Mouse (Mus musculus) c-Kit-negative CD71-positive TER-119-positive erythroid progenitor cells, embryonic 14.5 days (primary cell): ENCODE measurements around the gene Wwp2.

Experiments used
- DNase-seq: peaks from one replicate; pipeline ENCODE4 v3.0.0-alpha.2; 2013; ENCODE audit warnings: low read depth, low spot score

Gene Wwp2

GRCm38 (mm10) chr8:107435962-107436831 lies at the start of gene Wwp2:
Gene Wwp2 (plus strand): TSS chr8:107436365.
- DNase-seq, result peak; percentile 60

DNA sequence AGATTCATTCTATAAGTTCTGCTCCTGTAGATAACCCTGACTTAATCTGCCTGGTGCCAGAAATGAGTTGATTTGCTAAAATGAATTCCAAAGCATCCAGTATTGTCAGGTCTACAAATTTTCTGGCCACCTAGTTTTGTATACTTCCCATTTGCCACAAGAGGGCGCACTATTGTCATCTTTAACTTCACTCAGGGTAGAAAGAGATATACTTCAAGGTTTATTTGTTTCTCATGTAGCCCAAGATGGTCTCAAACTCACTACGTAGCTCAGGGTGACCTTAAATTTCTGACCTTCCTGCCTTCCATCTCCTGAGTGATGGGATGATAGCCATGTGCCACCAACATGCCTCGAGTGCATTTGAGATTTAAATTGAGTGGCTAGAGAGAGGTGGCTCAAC lies 49.5 kb upstream of the Wwp2 start:
- peak; percentile 66 for DNase-seq

GRCm38 (mm10) chr8:107387861-107388260 lies 48.3 kb upstream of the Wwp2 start:
- DNase-seq, result no peak

GRCm38 (mm10) chr8:107389557-107389956 lies 46.6 kb upstream of the Wwp2 start:
- no peak for DNase-seq

DNA sequence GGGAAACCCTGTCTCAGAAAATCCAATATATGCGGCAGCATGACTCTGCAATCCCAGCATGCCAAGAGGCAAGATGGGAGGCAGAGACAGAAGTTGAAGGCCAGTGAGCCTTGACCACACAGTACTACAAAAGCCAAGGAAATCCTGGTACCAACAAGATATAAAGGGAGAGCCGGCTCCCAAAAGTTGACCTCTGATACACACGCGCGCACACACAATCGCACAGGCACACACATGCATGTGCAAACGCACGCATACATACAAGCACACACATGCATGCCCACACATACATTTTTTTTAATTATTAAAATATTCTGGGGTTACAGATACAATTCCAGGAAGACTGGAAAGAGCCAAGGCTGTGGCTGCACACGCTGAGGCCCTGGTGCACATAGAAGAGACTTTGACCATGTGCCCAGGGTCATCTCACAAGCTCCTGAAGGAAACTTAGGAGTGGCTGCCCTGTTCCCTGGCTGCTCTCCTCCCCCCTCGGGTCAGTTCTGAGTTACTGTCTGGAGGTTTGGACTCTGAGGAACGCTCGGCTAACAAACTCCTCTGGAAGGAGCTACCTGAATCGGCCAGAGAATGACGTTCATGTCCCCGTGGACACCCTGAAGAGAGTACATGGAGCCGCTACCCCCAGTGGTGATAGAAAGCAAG lies 45.6 kb upstream of the Wwp2 start:
- DNase-seq, result no peak

GRCm38 (mm10) chr8:107391136-107391516 lies 45.0 kb upstream of the Wwp2 start:
- DNase-seq, result no peak

DNA sequence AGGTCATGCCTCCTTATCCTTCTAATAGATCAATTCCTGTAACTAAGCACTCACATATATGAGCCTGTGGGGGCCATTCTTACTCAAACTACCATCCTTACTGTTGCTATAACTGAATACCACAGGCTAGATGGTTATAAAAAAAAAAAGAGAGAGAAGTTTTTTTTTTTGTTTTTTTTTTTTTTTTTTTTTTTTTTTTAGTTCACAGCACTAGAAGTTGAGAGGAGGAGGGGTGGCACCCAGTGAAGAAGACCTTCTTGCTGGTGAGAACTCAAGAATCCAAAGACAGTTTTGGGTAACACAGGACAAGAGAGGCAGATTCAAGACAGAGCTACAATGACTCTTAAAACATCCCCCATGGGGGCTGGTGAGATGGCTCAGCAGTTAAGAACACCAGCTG lies 40.8 kb upstream of the Wwp2 start:
- no peak for DNase-seq

GRCm38 (mm10) chr8:107396106-107396670 lies 40.0 kb upstream of the Wwp2 start:
- no peak for DNase-seq

GRCm38 (mm10) chr8:107397665-107398064 lies 38.5 kb upstream of the Wwp2 start:
- DNase-seq, result no peak

- no peak for DNase-seq
Observed at GRCm38 (mm10) chr8:107399495-107399894, 36.7 kb upstream of the Wwp2 start.

DNA sequence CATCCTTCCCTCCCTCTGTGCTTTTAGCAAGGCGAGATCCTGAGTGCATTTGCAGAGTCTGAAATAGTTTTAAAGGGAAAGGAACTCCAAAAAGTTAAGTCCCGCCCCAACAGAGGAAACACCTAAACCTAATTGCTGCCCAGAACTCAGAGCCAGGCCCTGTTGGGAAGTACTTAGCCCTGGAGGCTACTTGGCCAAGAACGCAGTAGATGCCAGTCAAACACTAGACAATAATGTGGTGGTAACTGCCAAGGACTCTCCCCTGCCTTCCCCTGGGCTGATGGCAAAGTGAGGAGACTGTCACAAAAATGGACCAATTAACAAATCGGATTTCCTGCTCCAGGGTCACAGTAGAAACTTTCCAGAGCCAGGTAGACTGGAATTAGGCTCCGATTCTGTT lies 34.3 kb upstream of the Wwp2 start:
- DNase-seq, result no peak

- peak; percentile 92 for DNase-seq
Observed at GRCm38 (mm10) chr8:107403038-107403781, 33.0 kb upstream of the Wwp2 start, which contains the start of gene Nqo1. Gene Nqo1 (minus strand): TSS chr8:107403206.

GRCm38 (mm10) chr8:107404057-107404456 lies 32.1 kb upstream of the Wwp2 start:
- DNase-seq, result peak; percentile 48

GRCm38 (mm10) chr8:107405935-107406334 lies 30.2 kb upstream of the Wwp2 start:
- DNase-seq, result no peak

DNA sequence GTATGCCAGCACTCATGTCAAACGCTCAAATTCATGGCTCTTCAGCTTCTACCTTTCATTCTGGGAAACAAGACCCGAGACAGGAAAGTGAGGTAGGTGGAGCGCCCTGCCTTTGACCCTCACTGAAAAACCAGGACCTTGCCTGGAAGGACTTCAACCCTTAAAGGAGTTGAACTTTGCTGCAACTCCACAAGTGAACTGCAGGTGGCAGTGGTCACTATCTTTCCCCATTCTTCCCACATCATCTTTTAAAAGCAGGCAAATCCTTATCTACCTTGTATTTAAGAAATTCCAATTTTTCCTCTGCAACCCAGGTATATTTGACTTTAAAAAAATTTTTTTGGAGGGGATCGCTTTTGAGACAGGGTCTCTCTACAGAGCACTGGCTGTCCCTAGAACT lies 24.8 kb upstream of the Wwp2 start:
- no peak for DNase-seq

DNA sequence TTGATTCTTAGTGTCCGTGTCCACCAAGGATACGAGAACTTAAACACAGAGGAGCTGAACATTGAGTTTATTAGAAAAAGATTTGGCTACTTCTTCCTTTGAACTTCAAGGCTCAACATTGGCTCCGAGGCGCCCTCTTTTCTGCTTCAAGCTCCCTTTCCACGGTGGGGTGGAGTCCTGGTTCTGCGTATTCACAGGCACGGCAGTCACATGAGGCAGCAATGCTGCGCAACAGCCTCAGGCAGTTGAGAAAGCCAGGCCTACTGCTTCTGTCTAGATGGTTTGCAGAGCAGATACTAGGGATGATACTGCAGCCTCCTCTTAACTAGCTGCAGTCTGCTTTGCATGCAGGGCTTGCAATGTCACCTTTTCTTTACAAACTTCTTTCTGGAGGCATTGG lies 23.6 kb upstream of the Wwp2 start:
- DNase-seq, result no peak

DNA sequence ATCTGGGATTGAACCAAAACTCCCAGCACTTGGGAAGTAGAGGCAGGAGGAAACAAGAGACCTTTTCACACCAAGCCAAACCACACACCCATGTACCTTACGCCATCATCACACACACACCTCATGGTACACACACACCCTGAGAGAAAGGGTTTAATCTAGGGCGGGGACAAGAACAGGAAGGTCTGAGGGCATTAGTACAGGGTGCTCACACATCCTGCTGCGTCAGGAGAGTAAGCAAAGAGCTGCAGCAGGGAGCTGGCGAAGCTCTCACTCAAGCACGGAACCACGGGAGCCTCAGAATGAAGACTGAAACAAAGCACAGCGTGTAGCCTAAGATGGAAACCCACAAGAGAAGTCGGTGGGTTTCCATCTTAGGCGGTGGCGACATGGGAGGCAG lies 22.3 kb upstream of the Wwp2 start:
- DNase-seq, result no peak

DNA sequence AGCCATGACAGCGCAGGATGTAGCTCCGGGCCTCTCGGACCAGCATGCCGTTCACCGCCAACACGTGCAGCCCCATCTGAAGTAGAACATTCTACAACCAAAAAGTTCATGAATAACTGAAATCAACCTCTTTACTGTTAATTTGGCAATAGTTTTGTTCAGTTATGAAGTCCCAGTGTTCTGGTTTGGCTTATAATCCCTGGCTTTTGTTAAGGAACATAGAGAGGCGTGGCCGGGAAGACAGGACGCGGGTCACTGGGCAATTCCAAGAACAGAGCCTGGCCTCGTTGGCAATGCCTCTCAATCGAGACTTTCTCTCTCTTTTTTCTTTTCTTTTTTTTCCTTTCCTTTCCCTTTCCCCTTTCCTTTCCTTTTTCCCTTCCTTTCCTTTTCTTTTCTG lies 19.2 kb upstream of the Wwp2 start:
- no peak for DNase-seq

DNA sequence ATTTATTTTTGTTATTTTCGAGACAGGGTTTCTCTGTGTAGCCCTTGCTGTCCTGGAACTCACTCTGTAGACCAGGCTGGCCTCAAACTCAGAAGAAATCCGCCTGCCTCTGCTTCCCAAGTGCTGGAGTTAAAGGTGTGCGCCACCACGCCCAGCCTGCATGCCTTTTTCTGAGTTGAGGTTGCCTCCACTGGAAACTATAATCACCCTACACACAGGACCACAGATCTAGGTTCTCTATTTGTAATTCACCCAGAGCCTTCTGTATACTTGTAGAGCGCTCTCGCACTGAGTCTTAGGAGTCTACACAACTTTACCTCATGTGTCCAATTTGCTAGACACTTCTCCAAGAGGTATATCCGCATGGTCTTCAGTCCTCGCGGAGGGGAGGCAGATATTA lies 12.0 kb upstream of the Wwp2 start:
- no peak for DNase-seq

DNA sequence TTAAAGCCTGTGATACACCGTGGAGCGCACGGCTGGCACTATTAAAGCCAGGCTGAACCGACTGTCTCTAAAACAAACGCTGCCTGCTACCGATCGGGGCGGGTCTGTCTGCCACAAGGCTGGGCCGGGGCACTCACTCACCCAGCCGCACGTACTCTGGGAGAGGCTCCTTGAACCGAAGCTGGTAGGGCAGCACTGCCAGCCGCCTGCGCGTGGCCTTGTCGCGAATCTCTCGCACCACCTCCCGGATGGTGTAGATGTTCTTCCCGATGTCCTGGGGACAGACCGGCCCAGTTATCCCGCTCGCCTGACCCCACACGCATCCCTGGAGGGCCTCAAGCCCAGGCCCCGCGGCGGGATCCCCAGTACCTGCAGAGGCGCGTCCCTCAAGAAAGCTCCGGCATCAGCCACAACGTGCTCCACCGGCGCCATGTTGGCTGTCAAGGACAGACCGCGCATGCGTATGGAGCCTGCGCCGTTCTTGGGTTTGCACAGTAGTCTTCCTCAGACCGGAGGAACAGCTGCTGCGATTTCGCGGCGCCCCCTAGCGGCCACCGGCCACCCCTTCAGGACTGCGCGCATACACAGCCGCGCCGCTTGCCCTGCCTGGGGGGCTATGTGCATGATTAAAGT lies 11.5 kb upstream of the Wwp2 start, which contains the start of gene Nob1:
Gene Nob1 (minus strand): TSS at position 455 of the 633 bp plus-strand sequence.
- DNase-seq, result peak; percentile 97

- DNase-seq, result no peak
Observed at GRCm38 (mm10) chr8:107425230-107425597, 11.0 kb upstream of the Wwp2 start.
